Mouse (Mus musculus) layer of hippocampus, postnatal 36 days (tissue): ENCODE results near the gene Vnn1. TPM values are rescaled to one million over a fixed set of nuclear protein-coding genes. Genes with fewer than 3 reads are reported as not detected.

Source experiments
- total RNA-seq, 2 experiments: library from RNA; stranded (reverse); gene quantifications; 2 replicates each; pipeline ENCODE4 v1.2.3; 2021

Gene Vnn1
- total RNA-seq, 2 experiments from 2014 or later, result 0.17 TPM; not detected in 1

Other genes with a start within 250 kb of the Vnn1 start
- 100 to 1,000 TPM; 226 to 229 TPM for gene Rps12, start 107.4 kb upstream of the Vnn1 start, total RNA-seq
- gene Slc18b1, start 97.7 kb upstream of the Vnn1 start, total RNA-seq, result 10 to 100 TPM; 26.2 to 26.6 TPM
- under 1 TPM; 0.25 to 0.40 TPM for gene Vnn3, start 43.2 kb upstream of the Vnn1 start, total RNA-seq
- not detected for gene Taar1, start 25.7 kb downstream of the Vnn1 start, total RNA-seq
- not detected for gene Taar2, start 43.9 kb downstream of the Vnn1 start, total RNA-seq
- gene Taar3, start 54.9 kb downstream of the Vnn1 start, total RNA-seq, result not detected
- not detected for gene Taar4, start 65.8 kb downstream of the Vnn1 start, total RNA-seq
- gene Taar5, start 76.0 kb downstream of the Vnn1 start, total RNA-seq, result not detected
- gene Taar6, start 91.0 kb downstream of the Vnn1 start, total RNA-seq, result not detected
- not detected for gene Taar7a, start 98.8 kb downstream of the Vnn1 start, total RNA-seq
- gene Taar7b, start 105.3 kb downstream of the Vnn1 start, total RNA-seq, result not detected
- not detected for gene Taar7d, start 132.5 kb downstream of the Vnn1 start, total RNA-seq
- not detected for gene Taar7e, start 142.9 kb downstream of the Vnn1 start, total RNA-seq
- not detected for gene Taar7f, start 154.8 kb downstream of the Vnn1 start, total RNA-seq
- gene Taar8a, start 181.8 kb downstream of the Vnn1 start, total RNA-seq, result not detected
- gene Taar8b, start 197.6 kb downstream of the Vnn1 start, total RNA-seq, result not detected
- not detected for gene Taar8c, start 207.2 kb downstream of the Vnn1 start, total RNA-seq
- not detected for gene Taar9, start 214.8 kb downstream of the Vnn1 start, total RNA-seq